Comparison of ENCODE assay signal across 11 mouse cellular contexts in the genomic region with DNA sequence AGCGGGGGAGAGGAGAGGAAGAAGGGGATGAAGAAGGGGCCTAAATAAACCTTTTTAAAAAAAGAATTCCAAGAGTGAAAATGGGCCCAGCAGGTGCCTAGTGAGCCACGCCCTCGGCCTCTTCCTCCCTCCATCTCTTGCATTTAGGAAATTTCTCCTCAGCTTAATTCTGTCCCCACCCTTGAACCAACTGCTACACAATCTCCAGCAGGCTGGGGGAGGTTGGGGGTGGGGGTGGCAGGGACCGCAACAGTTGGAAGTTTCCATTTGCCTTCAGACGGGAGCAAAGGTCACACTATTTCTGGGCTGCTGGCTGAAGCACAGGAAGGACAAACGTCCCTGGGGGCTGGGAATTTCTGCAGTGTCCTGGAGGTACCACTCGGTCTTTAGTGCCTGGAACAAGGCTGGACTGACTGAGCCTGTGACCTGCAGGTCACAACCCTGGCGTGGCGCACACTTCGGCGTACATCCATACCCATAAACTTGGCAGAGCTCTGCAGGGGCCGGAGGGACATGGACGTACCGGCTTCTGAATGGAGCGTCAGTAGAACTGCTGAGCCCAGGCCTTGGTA. TPM values are rescaled to one million over a fixed set of nuclear protein-coding genes. Genes with fewer than 3 reads are reported as not detected.
DNase-seq lines count a peak whose midpoint lies in the region; ATAC-seq and TF ChIP-seq lines count a peak whose summit lies in the region.
"Had no signal": no experiment of that assay in that cellular context is flagged by ENCODE, and none has a peak within 500 bp of the region (broad histone marks: within the 10 kb centered on the region; RNA-seq: fewer than 3 reads in every experiment).

No protein-coding gene starts in this region.

- no peak overlapping the region for H3K4me3 ChIP-seq in lung, embryonic 16.5 days (ENCODE audit: low read length)
- no peak overlapping the region for H3K4me3 ChIP-seq in lung, adult 2 months (replicated peaks; ENCODE audit: extremely low read depth, low read depth, low read length)
- no peak overlapping the region for H3K4me3 ChIP-seq in embryonic facial prominence, embryonic 15.5 days (replicated peaks)
- H3K4me3 ChIP-seq in kidney, postnatal 0 days (replicated peaks; ENCODE audit: low read depth, low read length), result no peak overlapping the region
- H3K4me3 ChIP-seq: erythroblast, embryonic 14.5 days had no signal

- H3K9me3 ChIP-seq in lung, embryonic 16.5 days (ENCODE audit: control insufficient read depth, low read length), result no peaks in the 10 kb centered on the region
- no peaks in the 10 kb centered on the region for H3K9me3 ChIP-seq in embryonic facial prominence, embryonic 15.5 days (replicated peaks)
- H3K9me3 ChIP-seq in kidney, postnatal 0 days (replicated peaks; ENCODE audit: low read length), result no peaks in the 10 kb centered on the region

- no peak overlapping the region for H3K27ac ChIP-seq in lung, embryonic 16.5 days (ENCODE audit: low read length)
- no peak overlapping the region for H3K27ac ChIP-seq in embryonic facial prominence, embryonic 15.5 days (replicated peaks)
- no peak overlapping the region; the same call in 1 of the 2 replicates for H3K27ac ChIP-seq in kidney, postnatal 0 days

- no peak for TF ChIP-seq CTCF in lung, adult 2 months (IDR thresholded peaks at IDR 0.05; ENCODE audit: insufficient read depth, low read length)
- no peak for TF ChIP-seq CTCF in kidney, postnatal 0 days (IDR thresholded peaks at IDR 0.05; ENCODE audit: low read depth)

- H3K9ac ChIP-seq in lung, embryonic 16.5 days (ENCODE audit: low read length), result no peak overlapping the region
- no peak overlapping the region for H3K9ac ChIP-seq in embryonic facial prominence, embryonic 15.5 days
- H3K9ac ChIP-seq in kidney, postnatal 0 days (ENCODE audit: low read depth, low read length), result no peak overlapping the region

- H3K27me3 ChIP-seq in lung, embryonic 16.5 days (ENCODE audit: control insufficient read depth, insufficient read depth, low read depth, low read length), result no peaks in the 10 kb centered on the region
- no peaks in the 10 kb centered on the region for H3K27me3 ChIP-seq in embryonic facial prominence, embryonic 15.5 days
- H3K27me3 ChIP-seq in kidney, postnatal 0 days (ENCODE audit: insufficient read depth, low read length), result no peaks in the 10 kb centered on the region
- H3K27me3 ChIP-seq: Patski had no signal

- no peak for TF ChIP-seq POLR2A in lung, adult 2 months (IDR thresholded peaks at IDR 0.05; ENCODE audit: borderline replicate concordance, extremely low read depth, low read depth, low read length)

- H3K36me3 ChIP-seq in lung, embryonic 16.5 days (ENCODE audit: control insufficient read depth, insufficient read depth, low read length), result no peaks in the 10 kb centered on the region; the same call in 1 of the 2 replicates
- H3K36me3 ChIP-seq in embryonic facial prominence, embryonic 15.5 days, result peaks cover 18% of the 10 kb centered on the region; the same call in 1 of the 2 replicates
- H3K36me3 ChIP-seq in kidney, postnatal 0 days (ENCODE audit: insufficient read depth, low read length), result peaks cover 25% of the 10 kb centered on the region; the same call in 1 of the 2 replicates

- peak; percentile 35; the same call in 1 of the 2 replicates for ATAC-seq in lung, embryonic 16.5 days (ENCODE audit: low read depth)
- ATAC-seq in embryonic facial prominence, embryonic 15.5 days (ENCODE audit: insufficient number of reproducible peaks, low FRiP score, low TSS enrichment, low read depth), result peak; percentile 44; the same call in 1 of the 2 replicates
- no peak for ATAC-seq in kidney, postnatal 0 days (replicated peaks; ENCODE audit: low FRiP score, low read depth)
- ATAC-seq in megakaryocyte, adult 5-6 weeks (ENCODE audit: poor library complexity, severe bottlenecking), result no peak
- ATAC-seq: Patski had no signal

- 0 out of 2 replicates have a peak, but pooled peaks cover 3% of the 10 kb centered on the region for H3K4me1 ChIP-seq in lung, embryonic 16.5 days (replicated peaks; ENCODE audit: control insufficient read depth, insufficient read depth, low read length)
- peaks cover 6% of the 10 kb centered on the region for H3K4me1 ChIP-seq in lung, adult 2 months (ENCODE audit: control insufficient read depth, insufficient read depth, low read length)
- H3K4me1 ChIP-seq in embryonic facial prominence, embryonic 15.5 days, result no peaks in the 10 kb centered on the region
- peaks cover 10% of the 10 kb centered on the region for H3K4me1 ChIP-seq in kidney, postnatal 0 days (replicated peaks; ENCODE audit: insufficient read depth, low read length)

- H3K4me2 ChIP-seq in lung, embryonic 16.5 days (ENCODE audit: low read depth, low read length), result no peak overlapping the region
- no peak overlapping the region for H3K4me2 ChIP-seq in embryonic facial prominence, embryonic 15.5 days (replicated peaks)
- H3K4me2 ChIP-seq in kidney, postnatal 0 days (ENCODE audit: low read length), result no peak overlapping the region

- intact Hi-C loops in left cerebral cortex, postnatal 25 days (cut with DNase I), result loop anchor here (10.0 kb wide), 1 partner anchor 74 kb away; a partner anchor contains a TSS

- DNase-seq in lung, adult 2 months, result no peak
- DNase-seq in kidney, postnatal 0 days (ENCODE audit: low spot score), result peak; percentile 46
- DNase-seq in mesoderm, embryonic 11.5 days (ENCODE audit: low read depth, low spot score), result peak; percentile 39
- DNase-seq in spleen, adult 12 weeks (ENCODE audit: low spot score), result no peak
- no peak for DNase-seq in left cerebral cortex, postnatal 25 days (ENCODE audit: low spot score in 2 of 2)
- DNase-seq: cerebellum, adult 11 months had no signal

- WGBS in lung, embryonic 16.5 days, result 58% methylated on average over 15 of the region's 15 CpGs
- WGBS in lung, adult 2 months, result 63% methylated on average over 15 of the region's 15 CpGs
- 54% methylated on average over 15 of the region's 15 CpGs for WGBS in embryonic facial prominence, embryonic 15.5 days
- 46% methylated on average over 15 of the region's 15 CpGs for WGBS in kidney, postnatal 0 days

RNA-seq across cellular contexts. Expression of a gene that starts 50.1 kb away (rescaled TPM):
- polyA plus RNA-seq in lung, embryonic 16.5 days (2015; fragmentation: Nextera tagmentation; extraction: Ambion mirVana), result 22.5 and 23.6 TPM in 2 replicates
- polyA plus RNA-seq in lung, adult 2 months (2012; rRNA removed), result 18.4 and 20.0 TPM in 2 replicates
- polyA plus RNA-seq in embryonic facial prominence, embryonic 15.5 days (2015; fragmentation: Nextera tagmentation; extraction: Ambion mirVana), result 24.9 and 28.7 TPM in 2 replicates
- 21.2 and 22.9 TPM in 2 replicates for polyA plus RNA-seq in kidney, postnatal 0 days (2015; fragmentation: Nextera tagmentation; extraction: Ambion mirVana)
- 10 to 100 TPM; 47.0 to 47.5 TPM for total RNA-seq in left cerebral cortex, postnatal 25 days (2021)
- total RNA-seq in megakaryocyte, adult 5-6 weeks (2015), result 3.7 and 6.7 TPM in 2 replicates
- total RNA-seq in megakaryocyte, adult 5-6 weeks (2017), result 15.6 and 21.8 TPM in 2 replicates

Comparison
In these comparisons a context has a peak if more than half of its experiments do, and no peak if none do; other contexts are left out.
1. ATAC-seq: peak in lung, embryonic 16.5 days (single experiment) and embryonic facial prominence, embryonic 15.5 days (single experiment); none in kidney, postnatal 0 days (single experiment) and megakaryocyte, adult 5-6 weeks (single experiment).
2. DNase-seq: peak in kidney, postnatal 0 days (single experiment) and mesoderm, embryonic 11.5 days (single experiment); none in lung, adult 2 months (single experiment), spleen, adult 12 weeks (single experiment) and left cerebral cortex, postnatal 25 days (0 of 2).